Mouse (Mus musculus): ENCODE results near the gene Wwp2. TPM values are rescaled to one million over a fixed set of nuclear protein-coding genes. Genes with fewer than 3 reads are reported as not detected.
A peak's percentile ranks its signal among the peaks of the same experiment; 100 is the strongest.

Wwp2 gene
- 28.5 and 28.6 TPM in 2 replicates for polyA plus RNA-seq (2014; fragmentation: Nextera tagmentation; extraction: Ambion mirVana)

GRCm38 (mm10) chr8:107435962-107436831, at the start of gene Wwp2:
Gene Wwp2 (plus strand): TSS chr8:107436365.
- H3K4me1 ChIP-seq (ENCODE audit: control insufficient read depth in 2 of 2, insufficient read depth in 2 of 2, low read length in 2 of 2): peaks cover 5 to 6% of the 10 kb centered on the region in 2 experiments; a peak in 3 of 4 replicates
- no peaks in the 10 kb centered on the region for H3K27me3 ChIP-seq (ENCODE audit: control insufficient read depth, insufficient read depth, low read length)
- no peaks in the 10 kb centered on the region for H3K36me3 ChIP-seq (ENCODE audit: control insufficient read depth, insufficient read depth, low read length)
- no peaks in the 10 kb centered on the region for H3K9me3 ChIP-seq (ENCODE audit: control insufficient read depth, low read length)
- peak within 1 kb of the TSS; percentile 95 for H3K9ac ChIP-seq (ENCODE audit: low read length)
- ATAC-seq (ENCODE audit: insufficient number of reproducible peaks, insufficient read depth, low FRiP score, low read depth): peak; percentile 87
- H3K4me3 ChIP-seq (ENCODE audit: control insufficient read depth in 1 of 2, insufficient read depth in 1 of 2, low read depth in 1 of 2, low read length in 2 of 2): peak within 1 kb of the TSS; percentile 81 to 89
- WGBS: under 1% methylated on average over 56 of the region's 81 CpGs
- H3K4me2 ChIP-seq (ENCODE audit: low read length): peak within 1 kb of the TSS; percentile 89
- H3K27ac ChIP-seq (replicated peaks in 1 of 2; ENCODE audit: control insufficient read depth in 1 of 2, insufficient read depth in 1 of 2, low read depth in 2 of 2, low read length in 2 of 2): peak within 1 kb of the TSS; percentile 43 to 91

GRCm38 (mm10) chr8:107386642-107387041, 49.5 kb upstream of the Wwp2 start:
- ATAC-seq (ENCODE audit: insufficient number of reproducible peaks, insufficient read depth, low FRiP score, low read depth): no peak
- Histone ChIP-seq H3K4me2 (ENCODE audit: low read length) (no peak overlapping the region), H3K4me1 (ENCODE audit: control insufficient read depth in 2 of 2, insufficient read depth in 2 of 2, low read length in 2 of 2) (peaks cover 13 to 25% of the 10 kb centered on the region in 2 experiments), H3K36me3 (ENCODE audit: control insufficient read depth, insufficient read depth, low read length) (no peaks in the 10 kb centered on the region), H3K4me3 (ENCODE audit: control insufficient read depth in 1 of 2, insufficient read depth in 1 of 2, low read depth in 1 of 2, low read length in 2 of 2) (no peak overlapping the region), H3K9me3 (ENCODE audit: control insufficient read depth, low read length) (no peaks in the 10 kb centered on the region), H3K9ac (ENCODE audit: low read length) (no peak overlapping the region), H3K27ac (replicated peaks in 1 of 2; ENCODE audit: control insufficient read depth in 1 of 2, insufficient read depth in 1 of 2, low read depth in 2 of 2, low read length in 2 of 2) (peak overlapping the region in 1 of 2 experiments; percentile 34; a peak in 1 of 4 replicates), H3K27me3 (ENCODE audit: control insufficient read depth, insufficient read depth, low read length) (no peaks in the 10 kb centered on the region)
- 32% methylated on average over 3 of the region's 3 CpGs for WGBS

- Histone ChIP-seq H3K9ac (ENCODE audit: low read length) (no peak overlapping the region), H3K4me3 (ENCODE audit: control insufficient read depth in 1 of 2, insufficient read depth in 1 of 2, low read depth in 1 of 2, low read length in 2 of 2) (no peak overlapping the region), H3K27me3 (ENCODE audit: control insufficient read depth, insufficient read depth, low read length) (no peaks in the 10 kb centered on the region), H3K36me3 (ENCODE audit: control insufficient read depth, insufficient read depth, low read length) (no peaks in the 10 kb centered on the region), H3K4me1 (ENCODE audit: control insufficient read depth in 2 of 2, insufficient read depth in 2 of 2, low read length in 2 of 2) (peaks cover 13 to 25% of the 10 kb centered on the region in 2 experiments), H3K27ac (replicated peaks in 1 of 2; ENCODE audit: control insufficient read depth in 1 of 2, insufficient read depth in 1 of 2, low read depth in 2 of 2, low read length in 2 of 2) (no peak overlapping the region), H3K4me2 (ENCODE audit: low read length) (no peak overlapping the region), H3K9me3 (ENCODE audit: control insufficient read depth, low read length) (no peaks in the 10 kb centered on the region)
- 65% methylated on average over 5 of the region's 5 CpGs for WGBS
- no peak for ATAC-seq (ENCODE audit: insufficient number of reproducible peaks, insufficient read depth, low FRiP score, low read depth)
Measured at GRCm38 (mm10) chr8:107387861-107388260, 48.3 kb upstream of the Wwp2 start.

- Histone ChIP-seq H3K4me2 (ENCODE audit: low read length) (no peak overlapping the region), H3K4me1 (ENCODE audit: control insufficient read depth in 2 of 2, insufficient read depth in 2 of 2, low read length in 2 of 2) (peaks cover 8 to 25% of the 10 kb centered on the region in 2 experiments), H3K36me3 (ENCODE audit: control insufficient read depth, insufficient read depth, low read length) (no peaks in the 10 kb centered on the region), H3K9ac (ENCODE audit: low read length) (no peak overlapping the region), H3K9me3 (ENCODE audit: control insufficient read depth, low read length) (no peaks in the 10 kb centered on the region), H3K27me3 (ENCODE audit: control insufficient read depth, insufficient read depth, low read length) (no peaks in the 10 kb centered on the region), H3K4me3 (ENCODE audit: control insufficient read depth in 1 of 2, insufficient read depth in 1 of 2, low read depth in 1 of 2, low read length in 2 of 2) (no peak overlapping the region), H3K27ac (replicated peaks in 1 of 2; ENCODE audit: control insufficient read depth in 1 of 2, insufficient read depth in 1 of 2, low read depth in 2 of 2, low read length in 2 of 2) (no peak overlapping the region)
- ATAC-seq (ENCODE audit: insufficient number of reproducible peaks, insufficient read depth, low FRiP score, low read depth): no peak
- WGBS: 66% methylated on average over 8 of the region's 8 CpGs
Measured at GRCm38 (mm10) chr8:107389557-107389956, 46.6 kb upstream of the Wwp2 start.

GRCm38 (mm10) chr8:107390476-107391135, 45.6 kb upstream of the Wwp2 start:
- H3K9me3 ChIP-seq (ENCODE audit: control insufficient read depth, low read length): no peaks in the 10 kb centered on the region
- no peak overlapping the region for H3K27ac ChIP-seq (replicated peaks in 1 of 2; ENCODE audit: control insufficient read depth in 1 of 2, insufficient read depth in 1 of 2, low read depth in 2 of 2, low read length in 2 of 2)
- H3K4me1 ChIP-seq (ENCODE audit: control insufficient read depth in 2 of 2, insufficient read depth in 2 of 2, low read length in 2 of 2): peaks cover 5 to 18% of the 10 kb centered on the region in 2 experiments
- no peak overlapping the region for H3K4me2 ChIP-seq (ENCODE audit: low read length)
- H3K36me3 ChIP-seq (ENCODE audit: control insufficient read depth, insufficient read depth, low read length): no peaks in the 10 kb centered on the region
- H3K27me3 ChIP-seq (ENCODE audit: control insufficient read depth, insufficient read depth, low read length): no peaks in the 10 kb centered on the region
- no peak overlapping the region for H3K9ac ChIP-seq (ENCODE audit: low read length)
- H3K4me3 ChIP-seq (ENCODE audit: control insufficient read depth in 1 of 2, insufficient read depth in 1 of 2, low read depth in 1 of 2, low read length in 2 of 2): no peak overlapping the region
- no peak for ATAC-seq (ENCODE audit: insufficient number of reproducible peaks, insufficient read depth, low FRiP score, low read depth)
- 90% methylated on average over 16 of the region's 16 CpGs for WGBS

GRCm38 (mm10) chr8:107391136-107391516, 45.0 kb upstream of the Wwp2 start:
- ATAC-seq (ENCODE audit: insufficient number of reproducible peaks, insufficient read depth, low FRiP score, low read depth): no peak
- no peak overlapping the region for H3K4me3 ChIP-seq (ENCODE audit: control insufficient read depth in 1 of 2, insufficient read depth in 1 of 2, low read depth in 1 of 2, low read length in 2 of 2)
- H3K9ac ChIP-seq (ENCODE audit: low read length): no peak overlapping the region
- H3K4me2 ChIP-seq (ENCODE audit: low read length): no peak overlapping the region
- WGBS: 62% methylated on average over 4 of the region's 4 CpGs
- peaks cover 4 to 13% of the 10 kb centered on the region in 2 experiments for H3K4me1 ChIP-seq (ENCODE audit: control insufficient read depth in 2 of 2, insufficient read depth in 2 of 2, low read length in 2 of 2)
- no peaks in the 10 kb centered on the region for H3K36me3 ChIP-seq (ENCODE audit: control insufficient read depth, insufficient read depth, low read length)
- H3K9me3 ChIP-seq (ENCODE audit: control insufficient read depth, low read length): no peaks in the 10 kb centered on the region
- no peaks in the 10 kb centered on the region for H3K27me3 ChIP-seq (ENCODE audit: control insufficient read depth, insufficient read depth, low read length)
- no peak overlapping the region for H3K27ac ChIP-seq (replicated peaks in 1 of 2; ENCODE audit: control insufficient read depth in 1 of 2, insufficient read depth in 1 of 2, low read depth in 2 of 2, low read length in 2 of 2)

- Histone ChIP-seq H3K27me3 (ENCODE audit: control insufficient read depth, insufficient read depth, low read length) (no peaks in the 10 kb centered on the region), H3K36me3 (ENCODE audit: control insufficient read depth, insufficient read depth, low read length) (no peaks in the 10 kb centered on the region), H3K9ac (ENCODE audit: low read length) (no peak overlapping the region), H3K4me1 (ENCODE audit: control insufficient read depth in 2 of 2, insufficient read depth in 2 of 2, low read length in 2 of 2) (no peaks in the 10 kb centered on the region), H3K27ac (replicated peaks in 1 of 2; ENCODE audit: control insufficient read depth in 1 of 2, insufficient read depth in 1 of 2, low read depth in 2 of 2, low read length in 2 of 2) (no peak overlapping the region), H3K4me3 (ENCODE audit: control insufficient read depth in 1 of 2, insufficient read depth in 1 of 2, low read depth in 1 of 2, low read length in 2 of 2) (no peak overlapping the region), H3K4me2 (ENCODE audit: low read length) (no peak overlapping the region), H3K9me3 (ENCODE audit: control insufficient read depth, low read length) (no peaks in the 10 kb centered on the region)
- ATAC-seq (ENCODE audit: insufficient number of reproducible peaks, insufficient read depth, low FRiP score, low read depth): no peak
Measured at GRCm38 (mm10) chr8:107395397-107395796, 40.8 kb upstream of the Wwp2 start.
